Mouse (Mus musculus) frontal cortex, adult 2 months (tissue): ENCODE measurements around the gene Igf2r. TPM values are rescaled to one million over a fixed set of nuclear protein-coding genes. Genes with fewer than 3 reads are reported as not detected.

Experiments used
- DNase-seq, 2 experiments: peaks; one replicate each; pipeline ENCODE4 v3.0.0; 2022; ENCODE audit warnings: low spot score in 1 of 2; ENCODE audit errors: extremely low spot score in 1 of 2
- polyA plus RNA-seq: library from polyadenylated mRNA; depleted of rRNA; stranded (reverse); fragments of >200 nt; gene quantifications from 2 replicates; pipeline ENCODE4 v1.2.3, GENCODE M21; 2012

The Igf2r gene
- polyA plus RNA-seq, 1 experiment = 14.8 TPM

- DNase-seq = no peak
Measured at GRCm38 (mm10) chr17:12751218-12751617, 18.2 kb downstream of the Igf2r start.

GRCm38 (mm10) chr17:12750591-12751170 is 18.8 kb downstream of the Igf2r start:
- no peak for DNase-seq

GRCm38 (mm10) chr17:12749421-12750367 is 19.8 kb downstream of the Igf2r start:
- DNase-seq = no peak

GRCm38 (mm10) chr17:12745761-12746160 is 23.7 kb downstream of the Igf2r start:
- no peak for DNase-seq

- no peak for DNase-seq
Measured at GRCm38 (mm10) chr17:12744071-12744470, 25.4 kb downstream of the Igf2r start.

GRCm38 (mm10) chr17:12742151-12742908 is 27.1 kb downstream of the Igf2r start:
- no peak for DNase-seq

GRCm38 (mm10) chr17:12741218-12741968 is 28.1 kb downstream of the Igf2r start:
- peak in 1 of 2 experiments; percentile 45 for DNase-seq

GRCm38 (mm10) chr17:12740317-12740716 is 29.1 kb downstream of the Igf2r start:
- DNase-seq = no peak

GRCm38 (mm10) chr17:12739516-12739915 is 29.9 kb downstream of the Igf2r start:
- DNase-seq = no peak

GRCm38 (mm10) chr17:12737934-12738333 is 31.5 kb downstream of the Igf2r start:
- DNase-seq = peak; percentile 28 to 66

GRCm38 (mm10) chr17:12734205-12734857 is 35.1 kb downstream of the Igf2r start:
- DNase-seq = no peak

GRCm38 (mm10) chr17:12733128-12733527 is 36.3 kb downstream of the Igf2r start:
- DNase-seq = no peak

- DNase-seq = no peak
Measured at GRCm38 (mm10) chr17:12728536-12728935, 40.9 kb downstream of the Igf2r start.

- no peak for DNase-seq
Measured at GRCm38 (mm10) chr17:12727748-12728147, 41.7 kb downstream of the Igf2r start.

GRCm38 (mm10) chr17:12725871-12726270 is 43.6 kb downstream of the Igf2r start:
- no peak for DNase-seq

GRCm38 (mm10) chr17:12724767-12725744 is 44.4 kb downstream of the Igf2r start:
- peak in 1 of 2 experiments; percentile 32 for DNase-seq

- DNase-seq = no peak
Measured at GRCm38 (mm10) chr17:12723986-12724766, 45.3 kb downstream of the Igf2r start.

GRCm38 (mm10) chr17:12722622-12723021 is 46.8 kb downstream of the Igf2r start:
- DNase-seq = no peak
